Mouse (Mus musculus) NIH3T3 (cell line): ENCODE data around the gene Rtp1.
A peak's percentile ranks its signal among the peaks of the same experiment; 100 is the strongest.

Experiments
- DNase-seq: peaks from one replicate; pipeline ENCODE4 v3.0.0-alpha.2; 2012; ENCODE audit warnings: low read depth

Rtp1 gene

DNA sequence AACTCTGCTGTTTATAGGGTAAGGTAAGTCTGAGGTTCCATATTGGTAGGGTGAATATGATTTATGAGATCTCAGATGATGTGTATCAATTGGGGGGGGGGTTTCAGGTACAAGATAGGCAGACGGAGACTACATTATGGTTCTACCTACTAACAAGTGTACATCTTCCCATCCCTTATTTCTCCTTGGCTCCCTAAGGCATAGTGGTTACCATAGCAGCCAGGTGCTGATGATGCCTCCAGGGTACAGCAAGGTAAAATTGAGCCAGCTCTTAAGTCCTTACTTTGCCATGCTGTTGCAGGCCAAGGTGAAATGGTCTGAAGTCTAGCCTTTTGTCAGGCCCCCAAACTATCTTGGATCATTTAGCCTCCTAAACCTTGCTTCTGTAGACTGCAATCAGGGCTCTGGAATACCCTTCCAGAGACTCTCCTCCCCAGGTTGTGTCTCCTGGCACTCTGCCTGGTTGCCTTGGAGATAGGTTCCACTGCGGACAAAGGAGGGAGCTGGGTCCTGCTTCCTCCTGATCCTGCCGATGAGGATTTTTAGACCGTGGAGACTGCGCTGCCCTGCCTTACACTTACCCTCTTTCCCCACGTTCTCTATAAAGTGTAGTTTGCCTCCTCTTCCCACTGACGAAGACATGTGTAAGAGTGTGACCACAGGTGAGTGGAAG, at the start of gene Rtp1:
Gene Rtp1, plus strand, starts transcription at position 487 of the 673 bp plus-strand sequence.
- no peak for DNase-seq

DNA sequence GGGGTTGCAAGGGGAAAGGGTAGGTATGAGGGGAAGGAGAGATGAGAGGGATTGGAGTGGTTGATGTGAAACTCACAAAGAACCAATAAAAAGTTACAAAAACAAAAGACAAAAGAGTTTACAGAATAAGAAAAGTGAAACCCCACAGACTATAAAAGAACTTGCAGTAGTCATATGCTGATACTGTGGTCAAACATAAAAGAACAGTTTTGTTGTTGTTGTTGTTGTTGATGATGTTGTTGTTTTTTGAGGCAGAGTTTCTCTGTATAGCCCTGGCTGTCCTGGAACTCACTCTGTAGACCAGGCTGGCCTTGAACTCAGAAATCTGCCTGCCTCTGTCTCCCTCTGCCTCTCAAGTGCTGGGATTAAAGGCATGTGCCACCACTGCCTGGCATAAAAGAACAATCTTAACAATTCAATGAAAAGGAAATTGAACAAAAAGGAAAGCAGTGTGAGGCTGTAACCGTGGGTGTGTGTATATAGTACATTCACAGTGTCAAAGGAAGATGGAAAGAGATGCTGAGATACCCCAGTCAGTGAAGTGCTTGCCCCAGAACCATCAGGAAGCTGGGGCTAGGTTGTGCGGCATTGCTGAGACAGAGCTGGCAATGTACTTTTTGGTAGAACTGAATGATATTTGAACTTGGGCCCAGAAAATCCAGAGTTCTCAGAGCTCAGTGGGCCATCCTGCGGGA, 49.2 kb upstream of the Rtp1 start:
- no peak for DNase-seq

DNA sequence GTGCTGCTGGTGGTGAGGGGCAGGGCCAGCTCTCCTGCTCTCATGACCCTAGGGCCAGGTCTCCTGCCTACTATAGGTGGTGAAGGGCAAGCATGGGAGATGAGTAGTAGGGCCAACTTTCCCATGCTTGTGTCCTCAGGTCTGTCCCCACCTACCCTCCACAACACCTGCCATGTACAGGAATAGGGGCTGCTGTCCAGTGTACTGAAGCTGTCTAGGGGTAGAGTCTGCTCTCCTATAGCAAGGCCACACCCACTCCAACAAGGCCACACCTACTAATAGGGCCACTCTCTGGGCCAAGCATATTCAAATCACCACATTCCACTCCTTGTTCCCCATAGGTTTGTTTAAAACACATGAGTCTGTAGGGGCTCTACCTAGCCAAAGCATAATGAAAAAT, 44.6 kb upstream of the Rtp1 start:
- DNase-seq: no peak

DNA sequence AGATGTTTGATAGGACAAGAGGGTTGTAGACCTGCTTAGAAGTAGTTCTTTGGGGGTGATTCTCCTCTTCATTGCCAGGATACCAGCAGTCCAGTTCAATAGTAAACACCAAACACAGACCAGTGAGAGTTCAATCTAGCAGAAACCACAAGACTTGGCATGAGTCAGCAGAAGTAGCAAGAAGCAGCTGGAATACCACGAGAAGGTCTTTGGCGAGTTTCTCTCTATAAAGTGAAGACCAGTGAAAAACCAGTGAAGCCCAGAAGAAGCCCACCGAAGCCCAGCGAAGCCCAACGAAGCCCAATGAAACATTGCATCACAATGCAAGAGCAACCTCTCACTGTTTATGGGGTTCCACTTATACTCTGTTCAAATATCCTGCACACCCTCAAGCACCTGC, 31.0 kb upstream of the Rtp1 start:
- peak; percentile 55 for DNase-seq

DNA sequence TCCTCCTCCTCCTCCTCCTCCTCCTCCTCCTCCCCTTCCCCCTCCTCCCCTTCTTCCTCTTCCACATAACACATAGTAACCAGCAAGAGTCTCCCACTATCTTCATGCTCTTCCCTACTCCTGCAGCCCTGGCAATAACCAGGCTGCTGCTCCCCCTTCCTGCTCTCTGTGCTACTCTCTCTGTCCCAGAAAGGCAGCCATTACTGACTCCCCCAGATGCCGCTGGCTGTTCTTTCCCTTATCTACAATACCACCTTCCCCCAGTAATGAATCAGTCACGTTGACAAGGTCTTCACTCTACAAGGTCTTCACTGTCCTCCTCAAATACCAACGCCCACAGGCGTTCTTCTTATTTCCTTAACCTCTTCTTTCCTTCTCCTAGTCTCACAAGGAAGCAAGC, 27.5 kb upstream of the Rtp1 start:
- DNase-seq: no peak

DNA sequence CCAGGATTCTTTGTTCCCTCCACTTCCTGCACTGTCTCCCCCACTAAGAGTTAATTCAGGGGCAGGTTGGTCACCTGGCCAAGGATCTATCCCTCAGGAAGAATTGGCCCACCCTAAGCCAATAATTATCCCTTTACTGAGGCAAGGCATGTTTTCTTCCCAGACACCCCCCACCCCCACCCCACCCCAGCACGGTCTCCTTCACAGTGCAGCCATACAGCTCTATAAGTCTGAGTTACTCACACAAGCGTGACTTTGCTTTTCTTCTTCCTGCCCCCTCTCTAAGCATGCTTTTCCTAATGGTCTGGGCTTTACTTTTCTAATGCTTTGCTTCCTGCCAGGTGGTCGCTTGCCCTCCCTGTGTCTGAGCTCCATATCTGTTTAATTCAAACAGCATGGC, 27.0 kb upstream of the Rtp1 start:
- no peak for DNase-seq

DNA sequence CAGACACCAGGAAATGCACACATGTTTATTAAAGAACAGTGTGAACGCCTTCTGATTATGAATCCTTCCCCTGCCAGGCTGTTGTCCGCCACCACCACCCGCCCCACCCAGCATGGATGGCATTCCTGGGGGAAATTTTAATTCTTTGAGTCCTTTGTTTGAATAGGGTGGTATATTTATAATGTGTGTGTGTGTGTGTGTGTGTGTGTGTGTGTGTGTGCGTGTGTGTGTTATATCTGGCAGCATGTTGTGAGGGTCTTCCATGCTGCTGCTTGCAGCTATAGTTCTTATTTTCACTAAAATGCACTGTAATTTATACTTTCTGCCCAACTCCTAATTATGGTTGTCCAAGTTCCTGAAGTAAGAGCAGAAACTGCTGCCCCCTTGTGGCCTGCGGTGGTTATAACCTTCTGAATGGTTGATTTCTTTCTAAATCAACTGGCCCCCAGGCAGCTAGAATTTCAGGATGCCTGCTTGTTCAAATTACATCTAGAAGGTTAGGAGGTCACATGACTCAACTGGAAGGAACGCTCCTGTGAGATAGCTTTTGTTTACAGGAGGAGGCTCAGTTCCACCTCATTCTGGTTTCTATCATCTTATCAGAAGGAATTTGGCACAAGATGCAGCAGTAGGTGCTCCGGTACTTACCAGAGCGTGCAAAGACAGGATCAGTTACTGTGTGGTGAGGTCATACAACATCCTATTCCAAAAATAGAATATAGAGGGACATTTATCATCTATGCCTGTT, 25.8 kb upstream of the Rtp1 start:
- peak; percentile 94 for DNase-seq

DNA sequence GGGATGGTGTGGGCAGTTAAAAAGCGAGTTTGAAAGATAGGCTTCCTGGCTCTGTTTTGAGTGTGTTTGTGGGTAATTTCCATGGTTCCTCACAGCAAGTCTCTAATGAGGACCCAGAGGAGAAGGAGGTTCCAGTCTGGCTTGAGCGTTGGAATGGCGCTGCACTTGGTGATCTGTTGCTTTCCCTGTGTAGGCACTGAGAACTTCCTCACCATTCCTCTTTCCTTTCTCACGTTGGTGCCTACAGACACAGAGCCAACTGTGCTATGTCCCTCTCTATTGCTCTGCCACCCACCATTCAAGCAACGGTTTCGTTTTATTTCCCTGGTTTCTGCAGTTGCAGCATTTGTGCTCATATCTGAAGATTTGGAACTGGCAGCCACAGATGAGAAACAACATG, 16.0 kb upstream of the Rtp1 start:
- DNase-seq: no peak

DNA sequence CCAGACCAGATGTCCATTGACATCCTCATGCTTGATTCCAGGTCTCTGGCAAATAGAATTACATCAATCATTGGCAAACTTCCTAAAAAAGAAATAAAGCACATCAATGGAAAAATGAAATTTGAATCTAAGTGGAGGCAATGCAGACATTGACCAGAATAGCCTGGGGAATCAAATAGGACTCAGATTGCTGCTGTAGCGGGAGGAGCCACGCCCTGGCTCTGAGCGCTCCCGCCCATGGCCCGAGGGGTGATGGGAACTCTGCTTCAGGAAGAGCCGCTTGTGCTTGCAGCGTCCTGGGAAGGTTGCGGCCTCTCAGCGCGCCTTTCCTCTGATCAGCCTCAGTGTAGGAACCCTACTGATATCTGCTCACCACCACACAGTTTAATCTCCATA, 12.7 kb upstream of the Rtp1 start:
- no peak for DNase-seq

DNA sequence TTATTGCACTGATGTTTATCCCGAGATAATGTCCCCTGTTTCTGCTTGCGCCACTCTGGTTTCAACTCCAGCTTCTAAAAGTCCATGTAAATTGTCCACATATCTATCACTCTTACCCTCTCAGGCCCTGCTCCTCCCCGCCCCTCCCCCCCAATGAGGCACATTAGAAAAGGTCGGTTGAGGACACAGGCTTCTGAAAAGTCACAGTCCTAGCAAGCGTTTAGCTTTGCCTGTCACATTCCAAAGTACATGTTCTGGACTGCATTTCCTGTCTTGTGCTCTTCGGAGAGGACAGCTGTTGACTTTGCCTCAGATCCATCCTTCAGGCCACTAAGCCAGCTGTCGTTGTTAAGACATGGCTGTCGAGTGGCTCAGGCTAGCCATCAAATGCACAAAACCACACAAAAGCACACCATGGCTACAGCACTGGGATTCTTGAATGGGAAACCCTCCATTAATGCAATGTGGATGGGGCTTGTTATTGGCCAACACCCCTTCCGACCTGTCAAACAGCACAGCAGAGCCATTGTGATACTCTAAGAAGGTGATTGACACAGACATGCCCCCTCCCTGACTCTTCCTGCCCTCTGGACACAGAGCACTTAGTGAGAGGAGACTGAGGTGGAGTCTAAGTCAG, 12.2 kb upstream of the Rtp1 start:
- no peak for DNase-seq

DNA sequence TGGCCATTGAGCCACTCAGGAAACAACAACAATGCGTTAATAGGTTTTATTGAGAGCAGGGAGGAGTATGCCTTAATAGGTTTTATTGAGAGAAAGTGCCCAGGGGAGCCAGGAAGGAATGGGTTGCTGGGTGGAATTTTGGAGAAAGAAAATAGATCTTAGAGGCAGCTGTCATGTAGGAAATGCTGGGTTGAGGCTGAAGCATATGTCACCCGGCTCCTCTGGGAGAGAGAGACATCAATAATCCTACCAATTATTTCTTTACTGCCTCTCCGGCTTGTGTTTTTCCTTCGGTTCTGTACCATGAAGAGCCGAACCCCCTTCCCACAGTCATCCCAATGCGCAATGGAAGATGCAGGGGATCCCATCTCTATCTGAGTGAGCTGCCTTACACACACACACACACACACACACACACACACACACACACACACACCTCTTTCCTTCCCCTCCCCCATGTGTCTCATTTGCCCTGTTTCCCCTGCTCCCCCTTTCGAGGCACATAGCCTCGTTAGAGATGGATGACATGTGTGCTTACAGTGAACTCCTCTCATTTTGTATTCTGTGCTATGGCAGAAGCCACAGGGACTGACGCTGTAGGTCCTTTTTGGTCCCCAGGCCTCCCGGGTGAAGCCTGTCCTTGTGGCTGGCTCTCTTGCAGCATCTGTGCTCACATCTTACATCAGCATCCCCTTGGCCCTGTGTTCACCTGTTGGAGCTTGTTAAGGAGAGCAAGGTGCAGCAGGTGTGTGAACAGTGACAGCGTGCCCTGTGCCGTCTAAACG, 11.3 kb upstream of the Rtp1 start:
- no peak for DNase-seq

DNA sequence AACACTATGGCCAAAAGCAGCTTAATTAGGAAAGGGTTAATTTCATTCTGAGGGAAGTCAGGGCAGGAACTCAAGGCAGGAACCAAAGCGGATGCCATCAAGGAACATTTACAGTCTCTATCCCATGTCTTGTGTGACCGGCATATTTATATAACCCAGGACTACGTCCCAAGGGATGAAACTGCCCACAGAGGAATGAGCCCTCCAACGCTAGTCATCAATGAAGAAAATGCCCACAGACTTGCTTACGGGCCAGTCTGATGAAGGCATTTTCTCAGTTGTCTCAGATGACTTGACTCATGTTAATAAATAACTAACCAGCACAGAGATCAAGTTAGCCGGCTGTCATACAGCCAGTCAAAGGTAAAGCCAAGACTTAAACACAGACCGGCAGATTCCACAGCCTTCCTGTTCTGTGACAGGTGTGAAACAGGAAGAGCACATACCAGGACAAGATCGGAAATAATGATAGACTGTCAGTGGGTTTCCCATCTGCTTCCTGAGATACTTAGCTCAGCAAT, 9.3 kb upstream of the Rtp1 start:
- no peak for DNase-seq

DNA sequence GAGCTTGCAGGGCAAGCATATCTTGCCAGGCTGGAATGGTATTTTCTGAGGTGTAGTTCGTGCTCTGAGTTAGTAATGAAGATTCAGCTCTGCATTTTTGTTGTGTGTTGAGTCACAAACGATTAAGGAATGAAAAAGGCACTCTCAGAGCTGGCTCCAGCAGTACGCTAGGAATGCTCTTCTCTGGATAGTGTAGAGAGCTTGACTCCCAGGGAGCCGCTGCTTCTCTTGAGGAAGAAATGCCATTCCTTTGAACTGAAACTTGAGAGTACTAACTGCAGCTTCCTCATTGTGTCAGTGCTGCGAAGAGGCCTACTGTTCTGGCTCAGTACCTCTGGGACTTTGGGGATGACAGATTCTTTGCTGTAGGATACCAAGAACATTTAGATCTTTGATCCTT, 5.1 kb upstream of the Rtp1 start:
- DNase-seq: no peak

DNA sequence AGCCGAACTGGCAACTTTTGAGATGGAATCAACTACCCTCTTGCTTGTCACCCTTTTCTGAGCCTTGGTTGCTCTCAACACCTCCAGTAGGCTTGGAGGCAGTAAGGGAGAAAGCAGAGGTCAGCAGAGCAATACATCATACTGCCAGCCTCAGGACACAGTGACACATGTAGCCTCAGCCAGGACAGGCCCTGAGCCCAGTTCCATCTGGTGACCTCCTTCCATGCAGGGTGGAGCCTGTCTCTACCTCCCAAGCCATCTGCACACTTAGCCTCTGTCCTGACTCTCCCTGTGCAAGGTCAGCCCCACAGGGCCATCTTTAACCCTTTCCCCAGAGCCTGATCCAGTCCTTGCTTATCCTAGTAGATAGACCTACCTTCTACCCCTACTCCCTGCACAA, 1.2 kb upstream of the Rtp1 start:
- DNase-seq: no peak

DNA sequence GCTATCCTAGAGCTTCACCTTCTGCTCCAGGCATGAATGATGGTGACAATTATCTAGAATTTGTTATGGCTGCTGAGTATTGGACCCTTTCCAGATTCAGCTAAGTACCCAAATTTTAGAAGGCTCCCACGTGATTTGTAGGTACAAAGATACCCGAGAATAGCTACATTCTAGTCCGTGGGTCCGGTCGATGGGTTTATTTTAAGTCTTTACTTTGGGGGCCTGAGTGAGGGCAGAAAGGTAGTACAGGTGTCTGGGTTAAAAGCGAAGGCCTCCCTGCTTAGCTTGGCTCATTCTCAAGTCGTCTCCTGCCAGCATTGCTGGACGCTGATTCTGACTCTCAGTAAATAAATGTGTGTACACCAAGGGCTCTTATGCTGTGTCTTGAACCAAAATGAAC, 1.1 kb downstream of the Rtp1 start:
- no peak for DNase-seq

DNA sequence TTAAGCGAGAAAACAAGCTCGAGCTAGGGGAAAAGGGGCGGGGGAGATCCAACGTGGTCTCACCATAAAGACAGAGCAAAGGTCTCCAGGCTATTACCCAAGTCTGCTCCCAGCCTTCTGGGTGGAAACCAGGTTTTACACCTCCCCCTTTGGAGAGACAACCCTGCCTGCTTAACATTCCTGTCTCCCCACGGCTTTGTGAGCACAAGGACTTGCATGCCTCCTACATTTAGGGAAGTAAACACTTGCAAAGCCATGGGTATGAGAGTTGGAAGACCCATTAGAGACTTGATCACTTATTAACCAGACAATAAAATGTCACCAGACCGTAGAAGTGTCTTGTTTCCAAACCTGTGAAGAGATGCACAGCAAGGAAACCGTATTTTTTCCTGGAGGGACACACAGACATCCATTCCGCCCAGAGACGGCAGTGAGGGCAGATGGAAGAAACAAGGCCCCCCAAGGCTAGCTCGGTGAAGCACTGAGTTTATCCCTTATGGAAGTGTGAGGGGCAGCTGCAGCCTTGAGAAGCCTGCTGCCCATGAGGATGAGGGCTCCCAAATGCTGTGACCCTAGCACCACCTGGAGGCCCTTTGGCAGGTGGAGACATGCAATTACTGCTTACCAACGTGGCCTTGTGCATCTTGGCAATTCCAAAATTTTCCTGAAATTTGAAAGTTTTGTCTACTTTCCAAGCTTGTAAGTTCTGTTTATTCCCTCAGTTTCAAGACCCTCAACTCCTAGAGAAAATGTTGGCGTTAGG, 8.7 kb downstream of the Rtp1 start:
- no peak for DNase-seq

DNA sequence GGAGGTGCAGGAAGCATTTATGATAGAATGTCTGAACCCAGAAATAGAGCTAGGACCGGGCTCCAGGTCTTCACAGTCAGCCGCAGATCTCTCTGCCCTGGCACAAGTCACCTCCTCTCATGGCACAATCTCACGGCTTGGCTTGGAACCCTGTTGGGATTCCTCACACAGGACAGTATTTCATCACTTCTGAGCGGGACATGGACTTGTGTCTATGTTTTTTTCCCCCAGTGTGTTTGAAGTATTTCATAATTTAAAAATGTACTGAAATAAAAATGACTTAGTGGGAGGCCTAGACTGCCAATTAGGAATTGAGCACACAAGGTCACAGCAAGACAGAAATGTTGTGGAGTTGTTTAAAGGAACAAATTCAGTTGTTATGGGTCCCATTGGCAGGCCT, 15.3 kb downstream of the Rtp1 start:
- DNase-seq: no peak

DNA sequence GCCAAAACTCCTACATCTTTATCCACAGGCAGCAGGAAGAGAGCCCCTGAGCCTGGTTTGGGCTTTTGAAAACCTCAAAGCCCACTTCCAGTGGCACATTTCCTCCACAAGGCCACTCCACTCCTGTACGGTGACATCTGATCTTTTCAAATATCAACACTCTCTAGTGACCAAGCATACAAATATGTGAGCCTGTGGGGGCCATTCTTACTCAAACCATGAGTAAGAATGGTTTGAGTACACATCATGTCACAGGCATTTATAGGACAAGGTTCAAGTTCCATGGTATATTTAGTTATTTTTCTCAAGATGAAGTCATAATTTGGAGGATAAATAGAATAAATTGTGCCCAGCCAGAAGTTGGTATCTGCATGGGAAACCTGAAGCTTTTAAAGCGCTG, 21.0 kb downstream of the Rtp1 start:
- peak; percentile 41 for DNase-seq

DNA sequence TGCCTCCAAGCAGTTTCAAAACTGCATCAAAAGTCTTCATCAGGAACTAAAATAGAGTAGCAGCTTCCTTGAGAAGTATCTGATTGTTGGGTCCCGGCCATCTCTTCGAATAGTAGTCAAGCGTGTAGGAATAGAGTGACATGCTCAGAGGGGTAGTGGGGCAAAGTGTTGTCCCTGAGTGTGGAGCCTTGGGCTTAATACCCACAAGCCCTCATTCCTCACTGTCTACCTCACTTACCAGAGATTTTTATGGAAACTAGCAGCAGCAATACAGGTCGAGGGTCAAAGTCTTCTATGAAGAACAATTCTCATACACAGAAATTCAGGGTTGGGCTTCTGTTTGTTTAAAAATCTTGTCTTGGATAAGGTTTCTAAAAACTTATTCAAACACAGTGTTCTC, 21.9 kb downstream of the Rtp1 start:
- DNase-seq: no peak

DNA sequence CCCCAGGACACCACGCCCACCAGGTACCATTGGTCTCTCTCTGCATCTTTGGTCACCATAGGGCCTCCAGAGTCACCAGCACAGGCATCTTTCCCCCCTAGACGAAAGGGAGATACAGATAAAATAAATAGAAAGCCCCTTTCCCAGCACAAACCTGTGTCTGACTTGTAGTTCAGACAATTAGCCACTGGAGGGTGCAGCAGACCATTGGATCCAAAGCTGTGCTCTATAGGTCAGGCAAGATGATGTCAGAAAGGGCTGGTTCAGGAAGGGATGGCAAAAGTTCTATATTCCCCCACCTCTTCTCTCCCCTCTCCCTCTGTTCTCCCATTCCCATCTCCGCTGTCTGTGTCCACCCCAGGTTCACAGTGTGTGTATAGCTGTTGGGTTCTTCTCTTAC, 23.5 kb downstream of the Rtp1 start:
- peak; percentile 61 for DNase-seq

DNA sequence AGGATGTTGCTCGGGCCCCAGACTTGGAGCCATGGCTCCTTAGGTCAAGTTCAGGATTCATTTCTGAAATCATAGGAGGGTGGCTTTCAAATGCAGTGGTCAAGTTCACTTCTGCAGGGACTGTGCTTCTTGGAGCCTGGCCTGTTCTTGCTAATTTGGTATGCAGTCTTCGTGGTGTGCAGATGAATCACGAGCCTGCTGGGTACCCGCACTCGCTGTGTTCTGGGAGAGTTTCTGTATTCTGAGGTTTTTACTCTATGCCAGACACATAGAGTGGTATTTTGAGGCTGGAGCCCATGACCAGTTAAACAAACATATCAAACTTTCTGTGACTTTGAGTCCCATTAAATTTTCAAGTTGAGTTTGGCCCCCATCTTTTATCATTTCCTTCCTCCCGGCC, 25.4 kb downstream of the Rtp1 start:
- DNase-seq: peak; percentile 78
